Mouse (Mus musculus): ENCODE results near the gene Gm9944. TPM values are rescaled to one million over a fixed set of nuclear protein-coding genes. Genes with fewer than 3 reads are reported as not detected.

Gene Gm9944
- not detected in 2 replicates for polyA plus RNA-seq (2015; fragmentation: Nextera tagmentation; extraction: Ambion mirVana)

- DNase-seq (ENCODE audit: low spot score) = no peak
These were observed at the start of gene Gm9944 for GRCm38 (mm10) chr4:144453217-144453616. Gene Gm9944 (minus strand): TSS chr4:144453317.

- no peak for DNase-seq (ENCODE audit: low spot score)
These were observed 40.2 kb upstream of the Gm9944 start for GRCm38 (mm10) chr4:144493331-144493730.

GRCm38 (mm10) chr4:144468091-144468490, 15.0 kb upstream of the Gm9944 start:
- no peak for DNase-seq (ENCODE audit: low spot score)

GRCm38 (mm10) chr4:144465206-144465605, 12.1 kb upstream of the Gm9944 start:
- DNase-seq (ENCODE audit: low spot score) = no peak

- no peak for DNase-seq (ENCODE audit: low spot score)
These were observed 10.5 kb upstream of the Gm9944 start, which contains the start of gene Aadacl3 for GRCm38 (mm10) chr4:144463656-144464055. Gene Aadacl3 (minus strand): TSS chr4:144463756.

- DNase-seq (ENCODE audit: low spot score) = no peak
These were observed 4.6 kb downstream of the Gm9944 start for GRCm38 (mm10) chr4:144448546-144448945.

GRCm38 (mm10) chr4:144441582-144441981, 11.5 kb downstream of the Gm9944 start:
- DNase-seq (ENCODE audit: low spot score) = no peak

GRCm38 (mm10) chr4:144441095-144441494, 12.0 kb downstream of the Gm9944 start:
- no peak for DNase-seq (ENCODE audit: low spot score)

- DNase-seq (ENCODE audit: low spot score) = no peak
These were observed 14.4 kb downstream of the Gm9944 start, which contains the start of gene 1700012P22Rik for GRCm38 (mm10) chr4:144438672-144439071. Gene 1700012P22Rik (minus strand): TSS chr4:144438772.

- DNase-seq (ENCODE audit: low spot score) = no peak
These were observed 19.9 kb downstream of the Gm9944 start for GRCm38 (mm10) chr4:144433216-144433615.

GRCm38 (mm10) chr4:144430723-144431122, 22.4 kb downstream of the Gm9944 start:
- DNase-seq (ENCODE audit: low spot score) = no peak

- DNase-seq (ENCODE audit: low spot score) = no peak
These were observed 24.2 kb downstream of the Gm9944 start for GRCm38 (mm10) chr4:144428868-144429267.

- DNase-seq (ENCODE audit: low spot score) = no peak
These were observed 28.5 kb downstream of the Gm9944 start for GRCm38 (mm10) chr4:144424590-144424989.

- DNase-seq (ENCODE audit: low spot score) = no peak
These were observed 32.5 kb downstream of the Gm9944 start for GRCm38 (mm10) chr4:144420644-144421043.

- no peak for DNase-seq (ENCODE audit: low spot score)
These were observed 44.8 kb downstream of the Gm9944 start, which contains the start of gene Pramef12 for GRCm38 (mm10) chr4:144408290-144408689. Gene Pramef12 (minus strand): TSS chr4:144408464.

- no peak for DNase-seq (ENCODE audit: low spot score)
These were observed 46.9 kb downstream of the Gm9944 start for GRCm38 (mm10) chr4:144406261-144406660.

GRCm38 (mm10) chr4:144404456-144405086, 48.5 kb downstream of the Gm9944 start:
- DNase-seq (ENCODE audit: low spot score) = peak; percentile 18

Other genes with a start within 250 kb of the Gm9944 start
- gene C87977, start 240.0 kb downstream of the Gm9944 start, polyA plus RNA-seq (2015; fragmentation: Nextera tagmentation; extraction: Ambion mirVana) = not detected in 2 replicates
- 0.06 TPM in 1 of 2 replicates, not detected in the other for gene Pramel5, start 172.8 kb downstream of the Gm9944 start, polyA plus RNA-seq (2015; fragmentation: Nextera tagmentation; extraction: Ambion mirVana)
- 0.06 TPM in 1 of 2 replicates, not detected in the other for gene Gm13128, start 123.1 kb downstream of the Gm9944 start, polyA plus RNA-seq (2015; fragmentation: Nextera tagmentation; extraction: Ambion mirVana)
- gene Gm13119, start 95.4 kb downstream of the Gm9944 start, polyA plus RNA-seq (2015; fragmentation: Nextera tagmentation; extraction: Ambion mirVana) = not detected in 2 replicates
- gene Pramef20, start 75.4 kb downstream of the Gm9944 start, polyA plus RNA-seq (2015; fragmentation: Nextera tagmentation; extraction: Ambion mirVana) = not detected in 2 replicates
- gene Pramef12, start 44.9 kb downstream of the Gm9944 start, polyA plus RNA-seq (2015; fragmentation: Nextera tagmentation; extraction: Ambion mirVana) = 0.06 and 0.09 TPM in 2 replicates
- 0.13 TPM in 1 of 2 replicates, not detected in the other for gene 1700012P22Rik, start 14.5 kb downstream of the Gm9944 start, polyA plus RNA-seq (2015; fragmentation: Nextera tagmentation; extraction: Ambion mirVana)
- not detected in 2 replicates for gene Aadacl3, start 10.4 kb upstream of the Gm9944 start, polyA plus RNA-seq (2015; fragmentation: Nextera tagmentation; extraction: Ambion mirVana)
- not detected in 2 replicates for gene 9430007A20Rik, start 66.5 kb upstream of the Gm9944 start, polyA plus RNA-seq (2015; fragmentation: Nextera tagmentation; extraction: Ambion mirVana)
- gene Gm13124, start 111.8 kb upstream of the Gm9944 start, polyA plus RNA-seq (2015; fragmentation: Nextera tagmentation; extraction: Ambion mirVana) = not detected in 2 replicates
- gene Aadacl4, start 160.4 kb upstream of the Gm9944 start, polyA plus RNA-seq (2015; fragmentation: Nextera tagmentation; extraction: Ambion mirVana) = not detected in 2 replicates
- not detected in 2 replicates for gene Gm436, start 233.1 kb upstream of the Gm9944 start, polyA plus RNA-seq (2015; fragmentation: Nextera tagmentation; extraction: Ambion mirVana)